Mouse (Mus musculus): ENCODE measurements around the gene Heatr5a. TPM values are rescaled to one million over a fixed set of nuclear protein-coding genes. Genes with fewer than 3 reads are reported as not detected.

The Heatr5a gene
- total and polyA plus RNA-seq, 3 experiments, result 20.3 to 24.9 (median 23.0) TPM

GRCm38 (mm10) chr12:51847953-51848680, 123.0 kb downstream of the Heatr5a start:
- DNase-seq, result peak; percentile 68

- no peak for DNase-seq
Measured at GRCm38 (mm10) chr12:51845261-51845660, 125.9 kb downstream of the Heatr5a start.

DNA sequence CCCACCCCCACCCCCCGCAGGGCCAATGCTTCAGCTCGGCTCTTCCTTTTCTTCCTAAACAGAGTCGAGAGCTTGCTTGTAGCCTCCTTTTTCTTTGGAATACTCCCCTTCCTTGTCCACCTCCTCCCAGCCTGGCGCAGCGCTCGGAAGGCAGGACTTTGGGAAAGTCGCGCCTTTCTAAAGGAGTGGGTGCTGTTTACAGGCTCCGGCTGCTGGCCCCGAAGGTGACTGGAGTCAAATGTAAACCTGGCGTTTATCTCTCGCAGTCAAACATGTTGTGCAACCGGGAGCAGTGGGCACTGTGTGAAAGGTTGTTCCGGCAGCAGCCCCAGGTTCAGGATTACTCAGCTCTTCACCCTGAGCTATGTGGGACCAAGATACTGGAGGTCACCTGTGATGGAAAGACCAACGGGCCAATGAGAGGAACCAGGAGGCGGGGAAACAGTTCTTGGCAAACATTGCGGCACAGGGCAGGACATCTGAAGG, 126.3 kb downstream of the Heatr5a start:
- peak; percentile 97 for DNase-seq

DNA sequence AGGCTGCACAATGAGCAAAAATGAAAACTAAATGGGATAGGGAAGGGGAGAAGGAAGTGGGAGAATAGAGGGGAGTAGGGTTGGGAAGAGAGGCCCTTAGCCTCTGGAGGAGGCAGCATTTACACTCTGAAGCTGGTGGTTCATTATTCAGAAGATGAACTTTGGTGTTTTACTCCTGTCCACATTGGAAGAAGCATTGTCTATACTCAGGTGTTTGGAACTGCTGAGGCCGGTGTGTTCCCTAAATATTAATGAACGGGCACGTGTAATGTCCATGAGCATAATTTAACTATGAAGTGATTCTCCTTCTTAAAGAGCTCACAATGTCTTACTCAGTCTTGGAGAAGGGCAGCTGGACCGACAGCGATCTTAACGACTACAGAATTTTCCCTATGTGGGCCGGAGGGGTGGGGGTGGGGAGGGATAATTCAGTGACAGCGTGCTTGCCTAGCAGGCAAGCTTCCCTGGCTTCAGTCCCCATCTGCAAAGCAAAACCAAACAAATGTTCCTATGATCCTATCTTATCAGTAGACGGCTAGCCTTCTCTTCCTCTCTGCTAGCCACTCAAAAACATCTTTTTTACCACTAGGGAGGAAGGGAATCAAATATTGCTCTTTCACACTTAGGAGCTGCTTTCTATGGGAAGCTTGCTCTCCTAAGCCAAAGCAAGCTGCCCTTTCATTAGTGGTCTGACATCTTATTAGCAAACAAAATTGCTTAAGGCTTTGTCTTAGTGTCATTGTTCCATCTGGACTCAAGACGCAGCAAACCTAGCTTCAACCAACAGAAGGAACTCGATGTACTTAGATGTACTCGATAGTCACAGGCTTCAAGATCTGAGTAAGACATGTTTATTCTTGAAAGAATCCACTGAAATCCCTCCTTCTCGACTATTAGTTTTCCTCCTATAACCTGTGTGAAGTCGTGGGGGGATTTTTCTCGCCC, 127.3 kb downstream of the Heatr5a start:
- DNase-seq, result no peak

DNA sequence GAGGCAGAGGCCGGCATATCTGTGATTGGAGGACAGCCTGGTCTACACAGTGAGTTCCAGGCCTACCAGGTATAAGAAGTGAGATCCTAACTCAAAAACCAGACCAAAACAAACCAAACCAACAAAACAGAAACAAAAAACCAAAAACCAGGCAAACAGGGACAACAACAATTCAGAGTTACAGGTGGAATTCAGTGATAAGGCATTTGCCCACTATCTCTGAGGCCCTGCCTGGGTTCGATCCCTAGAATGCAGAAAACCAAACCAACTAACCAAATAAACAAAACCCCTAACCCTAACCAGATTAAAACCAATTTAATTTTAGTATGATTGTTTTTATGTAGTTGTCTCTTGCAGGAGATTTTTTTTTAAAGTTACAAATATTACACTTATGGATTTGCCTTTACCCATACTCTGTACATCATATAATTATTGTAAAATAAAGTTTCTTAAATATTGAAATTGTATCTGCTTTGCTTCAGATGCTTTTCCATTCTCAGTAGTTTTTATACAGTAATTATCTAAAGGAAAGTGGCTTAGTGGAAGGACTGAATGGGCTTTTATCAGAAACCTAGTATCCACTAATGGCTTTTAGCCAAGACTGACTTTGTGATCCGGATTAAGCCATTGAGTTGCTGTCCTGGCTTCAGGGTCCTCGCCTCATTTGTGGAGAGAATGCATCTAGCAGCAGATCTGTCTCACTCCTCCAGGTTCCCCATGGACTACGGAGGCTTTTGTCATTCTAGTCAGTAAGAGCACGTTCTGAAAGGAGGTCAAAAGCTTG, 128.8 kb downstream of the Heatr5a start:
- no peak for DNase-seq

GRCm38 (mm10) chr12:51839856-51840255, 131.3 kb downstream of the Heatr5a start:
- no peak for DNase-seq

DNA sequence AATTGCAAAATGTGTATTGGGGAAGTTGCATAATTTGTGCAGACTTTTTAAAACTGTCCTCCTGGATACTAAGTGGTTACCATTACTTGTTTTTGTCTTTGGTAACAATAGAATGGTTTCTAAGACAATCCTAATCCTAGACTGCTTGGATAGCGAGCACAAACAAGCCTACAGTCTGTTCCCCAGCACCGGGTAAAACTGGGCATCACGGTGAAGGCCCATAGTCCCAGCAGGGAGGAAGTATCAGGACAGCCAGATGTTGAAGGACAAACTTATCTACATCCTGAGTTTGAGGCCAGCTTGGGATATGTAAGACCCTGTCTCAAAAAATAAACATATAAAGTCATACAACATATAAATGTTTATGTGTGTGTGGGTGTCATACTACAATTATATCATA, 135.9 kb downstream of the Heatr5a start:
- DNase-seq, result no peak

DNA sequence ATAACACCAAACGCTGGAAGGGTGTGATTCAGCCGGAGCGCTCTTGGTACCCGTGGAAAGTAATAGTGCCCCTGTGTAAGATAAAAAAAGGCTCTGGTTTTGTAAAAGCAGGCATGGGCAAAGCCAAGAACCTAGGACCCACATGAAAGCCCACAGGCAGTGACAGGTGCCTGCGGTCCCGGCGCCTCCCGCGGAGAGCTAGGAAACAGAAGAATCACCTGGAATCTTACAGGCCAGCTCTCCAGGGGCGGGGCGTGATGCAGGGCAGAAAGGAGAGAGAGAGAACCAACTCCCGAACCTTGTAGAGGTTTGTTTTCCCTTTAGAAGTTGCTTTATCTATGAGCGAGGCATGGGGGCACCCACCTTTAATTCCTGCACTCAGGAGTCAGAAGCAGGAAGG, 139.2 kb downstream of the Heatr5a start:
- DNase-seq, result no peak

DNA sequence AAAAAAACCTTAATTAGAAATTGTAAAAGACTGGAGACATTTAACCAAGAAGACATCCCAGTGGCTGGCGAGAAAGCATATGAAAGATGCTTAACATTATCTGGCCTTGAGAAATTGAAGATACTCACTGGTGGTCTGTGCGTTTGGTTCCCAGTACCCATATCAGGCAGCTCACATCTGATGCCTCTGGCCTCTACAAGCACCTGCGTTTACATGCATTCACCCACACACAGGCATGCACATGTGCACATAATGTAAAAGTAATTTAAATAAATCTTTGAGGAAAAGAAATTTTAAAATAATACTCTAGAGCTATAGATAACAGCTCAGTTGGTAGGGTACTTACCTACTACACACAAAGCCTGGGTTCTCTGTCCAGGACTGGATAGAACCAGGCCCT, 139.8 kb downstream of the Heatr5a start:
- DNase-seq, result no peak

DNA sequence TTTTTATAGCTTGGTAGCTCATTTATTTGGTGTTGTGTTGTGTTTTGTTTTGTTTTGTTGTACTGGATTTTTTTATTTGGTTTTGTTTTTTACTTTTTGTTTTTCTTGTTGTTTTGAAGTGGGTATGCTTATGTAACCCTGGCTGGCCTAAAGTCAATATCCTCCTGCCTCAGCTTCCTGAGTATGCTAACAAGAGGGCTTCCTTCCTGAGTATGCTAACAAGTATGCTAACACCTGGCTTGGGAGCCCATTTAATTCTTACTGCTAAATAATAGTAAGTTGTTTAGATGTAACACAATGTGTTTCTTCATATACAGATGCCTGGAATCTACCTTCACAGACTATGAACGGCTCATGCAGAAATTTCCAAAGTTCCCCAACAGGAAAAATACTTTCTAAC, 140.4 kb downstream of the Heatr5a start:
- no peak for DNase-seq

DNA sequence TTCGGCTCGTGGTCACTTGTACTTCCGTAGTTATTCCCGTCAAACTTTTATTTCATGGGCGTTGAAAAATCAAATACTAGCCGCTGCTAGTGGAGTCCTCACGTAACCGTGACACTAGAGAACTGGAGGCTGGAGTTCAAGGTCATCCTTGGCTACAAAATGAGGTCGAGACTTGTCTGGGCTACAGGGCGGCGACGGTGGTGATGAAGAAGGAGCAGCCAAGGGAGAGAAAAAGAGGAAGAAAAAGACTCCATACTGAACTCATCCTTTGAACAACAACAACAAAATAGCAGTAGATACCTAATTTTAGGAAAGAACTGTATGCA, 141.1 kb downstream of the Heatr5a start:
- DNase-seq, result peak; percentile 73

DNA sequence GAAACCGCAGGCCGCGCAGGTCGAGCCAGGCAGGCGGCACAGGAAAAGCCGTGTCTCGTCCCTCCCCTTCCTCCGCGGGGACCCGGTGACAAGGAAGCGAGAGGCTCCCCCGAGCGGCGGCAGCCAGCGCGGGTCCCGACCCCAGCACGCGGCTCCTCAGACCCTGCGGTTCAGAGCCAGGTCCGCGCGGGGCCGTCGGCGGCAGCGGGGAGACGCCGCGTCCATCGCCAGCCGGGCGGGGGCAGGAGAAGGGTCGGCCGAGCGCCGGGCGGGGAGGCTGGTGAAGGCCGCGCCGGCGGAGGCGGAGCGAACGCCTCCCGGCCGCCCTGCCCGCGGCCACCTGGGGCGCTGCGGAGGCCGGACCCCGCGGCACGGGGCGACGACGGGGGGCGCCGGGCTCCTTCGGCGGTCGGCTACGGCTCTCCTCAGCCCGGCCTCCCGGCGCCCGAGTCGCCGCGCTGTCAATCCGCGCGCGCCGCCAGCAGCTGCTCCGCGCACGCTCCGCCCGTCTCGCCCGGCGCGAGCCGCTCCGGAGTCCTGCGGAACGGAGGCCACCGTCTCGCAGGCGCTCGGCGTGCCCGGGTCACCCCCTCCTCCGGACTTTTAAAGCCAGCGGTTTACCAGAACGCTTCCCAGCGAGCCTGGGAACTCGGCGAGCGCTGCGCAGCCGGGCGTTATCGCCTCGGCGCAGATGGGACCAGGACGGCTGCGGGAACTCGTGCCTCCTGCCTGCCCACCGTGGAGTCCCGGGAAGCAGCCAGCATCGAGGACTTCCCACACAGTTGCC, 141.6 kb downstream of the Heatr5a start, which contains the start of gene Hectd1:
Gene Hectd1 (minus strand): TSS at position 247 of the 787 bp plus-strand sequence.
- DNase-seq, result peak; percentile 91

DNA sequence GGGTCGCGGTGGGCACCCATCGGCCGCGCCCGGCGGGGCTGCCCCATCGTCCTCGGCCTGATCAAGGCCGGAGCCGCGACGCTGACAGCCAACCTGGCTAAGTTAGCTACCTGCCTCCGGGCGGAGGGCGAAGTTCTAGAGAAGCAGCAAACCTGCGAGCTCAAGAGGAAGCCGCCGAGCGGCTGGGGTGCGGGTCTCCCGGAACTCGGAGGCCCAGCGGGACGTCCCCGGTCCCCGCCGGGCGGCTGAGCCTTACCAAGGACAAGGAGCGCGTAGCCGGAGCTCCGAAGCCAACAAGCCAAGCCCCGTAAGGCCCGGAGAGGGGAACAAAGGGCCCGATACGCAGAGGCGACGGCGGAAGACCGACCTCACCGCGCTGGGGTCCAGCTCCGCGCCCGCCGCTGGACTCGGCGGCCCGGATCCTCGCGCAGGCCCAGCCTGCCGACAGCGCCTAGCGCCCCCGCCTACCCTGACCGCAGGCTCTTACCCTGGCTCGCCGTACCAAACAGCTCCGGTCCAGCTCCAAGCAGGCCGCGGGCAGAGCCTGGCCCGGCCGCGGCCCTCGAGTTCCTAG, 142.3 kb downstream of the Heatr5a start:
- no peak for DNase-seq

DNA sequence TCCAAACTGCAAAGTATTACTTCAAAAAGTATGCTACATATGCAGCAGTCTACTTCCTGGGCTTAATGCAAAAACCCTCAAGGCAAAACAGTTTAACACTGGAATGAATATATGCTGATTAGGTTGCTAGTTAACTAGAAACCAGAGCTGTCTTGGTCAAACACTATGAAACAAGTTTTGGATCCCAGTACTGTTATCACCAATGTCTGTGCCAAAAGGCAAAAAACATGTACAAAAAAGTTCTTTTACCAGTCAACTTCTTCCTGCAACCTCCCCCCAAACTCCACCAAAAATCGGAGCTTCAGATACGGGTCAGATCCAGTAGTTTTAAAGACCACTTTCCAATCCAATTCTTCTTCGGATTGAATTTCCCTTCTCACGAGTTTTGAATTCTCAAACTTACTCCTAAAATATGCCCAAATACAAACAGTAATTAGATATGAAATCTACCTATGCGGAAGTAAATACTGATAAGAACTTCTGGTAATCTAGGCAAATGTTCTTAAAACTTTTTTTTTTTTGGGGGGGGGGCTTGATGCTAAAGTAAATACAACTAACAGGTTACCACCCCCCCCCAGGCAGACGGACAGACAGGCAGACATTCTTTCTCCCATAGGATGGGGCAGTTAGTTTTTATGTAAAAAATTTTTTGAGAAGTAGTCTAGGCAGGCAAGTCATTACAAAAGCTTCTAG, 143.0 kb downstream of the Heatr5a start:
- no peak for DNase-seq

Other genes starting within 250 kb of the Heatr5a start
- gene Hectd1, start 141.8 kb downstream of the Heatr5a start, total RNA-seq (2021), result 10 to 100 TPM; 70.7 to 81.7 TPM
- gene Hectd1, start 141.8 kb downstream of the Heatr5a start, polyA plus RNA-seq (2012; rRNA removed), result 6.3 and 8.0 TPM in 2 replicates
- gene Dtd2, start 35.2 kb upstream of the Heatr5a start, total RNA-seq (2021), result 10 to 100 TPM; 16.1 to 22.5 TPM
- 10.3 and 16.5 TPM in 2 replicates for gene Dtd2, start 35.2 kb upstream of the Heatr5a start, polyA plus RNA-seq (2012; rRNA removed)
- not detected for gene Gpr33, start 56.7 kb upstream of the Heatr5a start, total RNA-seq (2021)
- gene Gpr33, start 56.7 kb upstream of the Heatr5a start, polyA plus RNA-seq (2012; rRNA removed), result 0.07 TPM in 1 of 2 replicates, not detected in the other
- gene Nubpl, start 126.4 kb upstream of the Heatr5a start, total RNA-seq (2021), result 10 to 100 TPM in 1 of 2 experiments, 1 to 10 TPM in 1; 9.5 to 10.5 TPM
- 3.7 and 4.8 TPM in 2 replicates for gene Nubpl, start 126.4 kb upstream of the Heatr5a start, polyA plus RNA-seq (2012; rRNA removed)